Mouse (Mus musculus) liver, adult 2 months (tissue): ENCODE data around the gene 1700123O20Rik.

ENCODE experiments used
- CTCF ChIP-seq: fragments of 200-500 bp; IDR thresholded peaks from 2 replicates; pipeline ENCODE4 v1.5.1; 2011; ENCODE audit warnings: low read depth, low read length, control low read depth
- POLR2A ChIP-seq: fragments of 200-500 bp; IDR thresholded peaks from 2 replicates; pipeline ENCODE4 v1.6.1; 2011; ENCODE audit warnings: low read length, control low read depth; ENCODE audit not compliant: insufficient read depth; ENCODE audit errors: extremely low read depth

- TF ChIP-seq POLR2A = no peak
- TF ChIP-seq CTCF = no peak
Observed at GRCm38 (mm10) chr14:54736555-54737552, 50.8 kb downstream of the 1700123O20Rik start.
